ENCODE assay signal across 14 mouse cellular contexts in the genomic region with DNA sequence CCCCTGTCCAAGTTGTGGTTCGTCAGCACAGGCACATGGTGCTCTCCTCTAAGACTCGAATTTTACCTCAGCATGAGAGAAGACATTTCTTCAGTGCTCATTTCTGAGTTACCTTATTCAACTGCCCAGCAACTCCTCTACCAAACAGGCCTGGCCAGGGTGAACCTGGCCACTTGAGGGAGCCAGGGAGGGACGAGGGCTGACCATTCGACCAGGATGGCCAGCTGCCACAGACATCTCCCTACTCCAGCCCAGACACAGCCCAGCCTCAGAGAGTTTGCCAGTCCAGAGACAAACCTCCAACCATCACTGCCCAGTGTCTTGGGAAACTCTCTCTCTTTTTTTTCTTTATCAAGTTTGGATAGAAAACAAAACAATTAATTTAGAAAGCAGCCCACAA.
DNase-seq lines count a peak whose midpoint lies in the region; ATAC-seq and TF ChIP-seq lines count a peak whose summit lies in the region.
"Had no signal": no experiment of that assay in that cellular context is flagged by ENCODE, and none has a peak within 500 bp of the region (broad histone marks: within the 10 kb centered on the region; RNA-seq: fewer than 3 reads in every experiment).

No protein-coding gene starts in this region.

- no peaks in the 10 kb centered on the region; the same call in 1 of the 2 replicates for H3K4me1 ChIP-seq in hindbrain, postnatal 0 days (ENCODE audit: insufficient read depth, low read length)
- H3K4me1 ChIP-seq in hindbrain, embryonic 10.5 days (replicated peaks), result peaks cover 42% of the 10 kb centered on the region
- H3K4me1 ChIP-seq in spleen, adult 2 months (ENCODE audit: control insufficient read depth, insufficient read depth, insufficient read length), result no peaks in the 10 kb centered on the region
- H3K4me1 ChIP-seq in stomach, postnatal 0 days (replicated peaks; ENCODE audit: control insufficient read depth, insufficient read depth), result 0 out of 2 replicates have a peak, but pooled peaks cover 3% of the 10 kb centered on the region

- peak; percentile 4; the same call in 1 of the 2 replicates for TF ChIP-seq CTCF in hindbrain, postnatal 0 days (IDR thresholded peaks at IDR 0.05; ENCODE audit: low read depth)
- TF ChIP-seq CTCF in spleen, adult 2 months (IDR thresholded peaks at IDR 0.05; ENCODE audit: extremely low read depth, insufficient read depth, insufficient read length, insufficient replicate concordance), result no peak
- peak; percentile 44 for TF ChIP-seq CTCF in stomach, postnatal 0 days (IDR thresholded peaks at IDR 0.05; ENCODE audit: low read depth)

- no peak for ATAC-seq in hindbrain, postnatal 0 days
- ATAC-seq in stomach, postnatal 0 days (ENCODE audit: low FRiP score, low TSS enrichment), result no peak

- no peak overlapping the region for H3K27ac ChIP-seq in hindbrain, postnatal 0 days
- no peak overlapping the region for H3K27ac ChIP-seq in hindbrain, embryonic 10.5 days
- 0 out of 2 replicates have a peak overlapping the region, but pooled peaks have one; percentile 43 for H3K27ac ChIP-seq in spleen, adult 2 months (ENCODE audit: insufficient read depth, low read length)
- H3K27ac ChIP-seq in stomach, postnatal 0 days (replicated peaks), result no peak overlapping the region
- H3K27ac ChIP-seq: embryonic facial prominence, embryonic 12.5 days; hindbrain, embryonic 15.5 days; lung, embryonic 15.5 days; midbrain, embryonic 15.5 days had no signal

- H3K27me3 ChIP-seq in hindbrain, postnatal 0 days (ENCODE audit: insufficient read depth, low read length), result no peaks in the 10 kb centered on the region
- peaks cover 23% of the 10 kb centered on the region for H3K27me3 ChIP-seq in hindbrain, embryonic 10.5 days (ENCODE audit: insufficient read depth, poor library complexity, severe bottlenecking)
- no peaks in the 10 kb centered on the region for H3K27me3 ChIP-seq in spleen, adult 2 months (ENCODE audit: control insufficient read depth, insufficient read depth, low read length)
- no peaks in the 10 kb centered on the region for H3K27me3 ChIP-seq in stomach, postnatal 0 days (ENCODE audit: control insufficient read depth, insufficient read depth, low read length)
- H3K27me3 ChIP-seq: embryonic facial prominence, embryonic 12.5 days; hindbrain, embryonic 15.5 days; lung, embryonic 15.5 days; midbrain, embryonic 15.5 days had no signal

- H3K9me3 ChIP-seq in hindbrain, postnatal 0 days (ENCODE audit: low read length), result no peaks in the 10 kb centered on the region
- H3K9me3 ChIP-seq in hindbrain, embryonic 10.5 days, result peaks cover 9% of the 10 kb centered on the region; the same call in 1 of the 2 replicates
- no peaks in the 10 kb centered on the region for H3K9me3 ChIP-seq in stomach, postnatal 0 days (ENCODE audit: control insufficient read depth, low read length)
- H3K9me3 ChIP-seq: embryonic facial prominence, embryonic 12.5 days; hindbrain, embryonic 15.5 days; lung, embryonic 15.5 days; midbrain, embryonic 15.5 days had no signal

- 66% methylated on average over 4 of the region's 4 CpGs for WGBS in hindbrain, postnatal 0 days
- 75% methylated on average over 4 of the region's 4 CpGs for WGBS in hindbrain, embryonic 10.5 days
- 88% methylated on average over 4 of the region's 4 CpGs for WGBS in spleen, adult 2 months
- WGBS in stomach, postnatal 0 days, result 70% methylated on average over 4 of the region's 4 CpGs

- H3K4me3 ChIP-seq in hindbrain, postnatal 0 days (ENCODE audit: low read length), result no peak overlapping the region
- no peak overlapping the region for H3K4me3 ChIP-seq in hindbrain, embryonic 10.5 days
- no peak overlapping the region for H3K4me3 ChIP-seq in spleen, adult 2 months (ENCODE audit: extremely low read depth, insufficient read depth, insufficient read length)
- no peak overlapping the region for H3K4me3 ChIP-seq in stomach, postnatal 0 days (ENCODE audit: low read depth, low read length)
- H3K4me3 ChIP-seq: embryonic facial prominence, embryonic 12.5 days; hindbrain, embryonic 15.5 days; lung, embryonic 15.5 days; midbrain, embryonic 15.5 days had no signal

- TF ChIP-seq POLR2A in spleen, adult 2 months (IDR thresholded peaks at IDR 0.05; ENCODE audit: low read depth, low read length), result no peak

- H3K36me3 ChIP-seq in hindbrain, postnatal 0 days (ENCODE audit: insufficient read depth, low read length), result no peaks in the 10 kb centered on the region
- H3K36me3 ChIP-seq in hindbrain, embryonic 10.5 days, result no peaks in the 10 kb centered on the region
- no peaks in the 10 kb centered on the region for H3K36me3 ChIP-seq in spleen, adult 2 months (ENCODE audit: control insufficient read depth, insufficient read depth, low read length)
- H3K36me3 ChIP-seq in stomach, postnatal 0 days (ENCODE audit: control insufficient read depth, insufficient read depth, low read length), result no peaks in the 10 kb centered on the region
- H3K36me3 ChIP-seq: embryonic facial prominence, embryonic 12.5 days; hindbrain, embryonic 15.5 days; lung, embryonic 15.5 days; midbrain, embryonic 15.5 days had no signal

- H3K4me2 ChIP-seq in hindbrain, postnatal 0 days (ENCODE audit: low read depth, low read length), result no peak overlapping the region
- no peak overlapping the region for H3K4me2 ChIP-seq in stomach, postnatal 0 days (replicated peaks; ENCODE audit: low read depth)
- H3K4me2 ChIP-seq: embryonic facial prominence, embryonic 12.5 days; heart, embryonic 11.5 days; hindbrain, embryonic 15.5 days; lung, embryonic 15.5 days; midbrain, embryonic 15.5 days had no signal

- no peak for DNase-seq in hindbrain, postnatal 0 days (ENCODE audit: low spot score)
- DNase-seq in hindbrain, embryonic 10.5 days (ENCODE audit: low spot score), result no peak
- DNase-seq in spleen, adult 2 months (ENCODE audit: low read depth in 1 of 2, low spot score in 2 of 2), result no peak
- no peak for DNase-seq in spleen, postnatal 14 days (ENCODE audit: low spot score in 2 of 2)
- DNase-seq in kidney, adult 9 months, result peak; percentile 50
- no peak for DNase-seq in stomach, postnatal 0 days (ENCODE audit: low spot score)
- no peak for DNase-seq in left cerebral cortex, adult 8-10 months (ENCODE audit: low spot score in 2 of 2)
- DNase-seq: cerebellum, adult 9-10 months; right cerebral cortex, postnatal 25 days had no signal

- no peak for TF ChIP-seq EP300 in stomach, postnatal 0 days (optimal IDR thresholded peaks at IDR 0.05)

- no peak overlapping the region for H3K9ac ChIP-seq in hindbrain, postnatal 0 days (replicated peaks; ENCODE audit: low read length)
- no peak overlapping the region for H3K9ac ChIP-seq in stomach, postnatal 0 days (ENCODE audit: low read length)
- H3K9ac ChIP-seq: embryonic facial prominence, embryonic 12.5 days; hindbrain, embryonic 15.5 days; lung, embryonic 15.5 days; midbrain, embryonic 15.5 days had no signal
